Mouse (Mus musculus) lung, adult 10 weeks (tissue): Measurements from ENCODE around the gene Gm28042. TPM values are rescaled to one million over a fixed set of nuclear protein-coding genes. Genes with fewer than 3 reads are reported as not detected.

Experiments
- polyA plus RNA-seq: library from polyadenylated mRNA; stranded (reverse); fragments of 350-450 nt; fragmentation: Illumina TruSeq; extraction: RNeasy Lipid Tissue Mini Kit (QIAGEN cat#74804); gene quantifications from one replicate; pipeline ENCODE4 v1.2.3, GENCODE M21; 2014; ENCODE audit warnings: low read depth, low replicate concordance; ENCODE audit not compliant: insufficient read depth

Gm28042 gene
- 0.90 TPM for polyA plus RNA-seq

DNA sequence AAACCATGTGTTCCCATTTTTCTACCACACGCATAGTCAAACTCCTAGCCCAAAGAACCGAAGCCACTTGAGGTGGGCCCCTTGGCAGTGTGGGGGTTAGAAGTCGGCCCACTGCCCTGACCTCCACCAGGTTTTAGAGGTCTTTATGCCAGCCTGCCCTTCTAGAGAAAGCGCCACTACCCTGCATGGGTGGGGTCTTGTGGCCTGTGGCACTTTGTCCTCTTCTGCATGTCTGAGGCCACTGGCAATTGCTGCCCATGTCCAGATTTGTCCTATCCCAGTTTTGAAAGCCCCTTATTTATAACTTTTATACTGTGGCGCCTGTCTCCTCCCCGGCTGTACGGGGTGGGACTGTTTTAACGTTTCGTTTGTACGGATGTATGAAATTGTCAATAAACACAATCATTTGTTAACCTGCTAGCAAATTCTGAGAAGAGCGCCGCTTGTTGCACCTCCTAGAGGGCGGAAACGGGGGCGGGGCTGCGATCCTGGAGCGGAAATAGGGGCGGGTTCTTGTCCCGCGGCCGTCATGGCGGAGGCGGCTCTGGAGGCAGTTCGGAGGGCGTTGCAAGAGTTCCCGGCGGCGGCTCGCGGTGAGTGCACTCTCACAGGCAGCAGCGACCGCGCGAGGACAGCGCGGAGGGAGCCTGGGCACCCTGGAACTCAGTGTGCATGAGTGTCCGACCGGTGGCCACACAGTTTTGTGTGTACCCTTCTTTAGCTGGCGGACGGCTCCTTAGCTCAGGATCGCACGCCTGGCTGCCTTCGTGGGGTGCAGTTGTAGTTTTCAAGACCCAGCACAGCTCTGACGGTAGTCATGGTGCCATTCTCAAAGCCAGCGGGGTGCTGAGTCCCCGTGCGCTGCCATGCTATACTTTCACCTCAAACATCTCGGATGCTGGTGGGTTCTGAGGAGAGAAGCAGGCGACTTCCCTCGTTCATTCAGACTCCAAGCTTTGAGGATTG is at the start of gene Gm28042, which contains the start of gene Jmjd7:
Gene Gm28042 (plus strand): TSS at position 510 of the 966 bp plus-strand sequence.
Gene Jmjd7 (plus strand): TSS at position 500 of the 966 bp plus-strand sequence.

DNA sequence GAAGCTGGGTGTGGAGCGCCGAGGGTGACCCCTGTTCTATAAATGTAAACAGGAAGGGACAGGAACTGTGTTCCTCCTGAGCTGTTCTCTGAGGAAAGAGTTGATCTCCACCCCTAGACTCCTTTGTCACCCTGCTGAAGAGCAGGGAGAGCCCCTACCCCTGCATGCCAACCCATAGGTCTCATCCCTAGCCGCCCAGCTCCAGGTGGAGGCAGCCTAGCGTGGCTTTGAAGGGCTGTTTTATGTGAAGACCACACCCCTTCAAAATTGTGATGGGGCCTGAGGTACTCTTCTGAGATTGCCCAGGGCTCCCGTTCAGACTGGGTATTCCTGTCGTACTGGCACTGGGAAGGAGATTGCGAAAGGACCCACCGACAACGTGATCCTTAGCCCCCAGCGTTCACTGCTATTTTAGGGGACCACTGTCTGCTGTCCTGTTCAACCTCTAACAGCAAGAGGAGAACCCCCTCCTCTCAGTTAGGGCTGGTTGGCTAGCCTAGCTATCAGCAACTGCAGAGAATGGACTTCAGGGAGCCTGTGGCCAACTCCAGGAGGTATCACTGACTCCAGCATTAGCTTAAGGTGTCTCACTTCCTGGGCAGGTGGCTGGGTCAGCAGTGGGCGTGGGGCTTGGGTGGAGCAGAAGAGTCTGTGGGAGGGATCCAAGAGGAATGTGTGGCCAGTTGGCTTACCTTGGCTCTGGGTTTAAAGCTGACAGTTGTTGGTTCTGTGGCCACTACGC is 5.6 kb downstream of the Gm28042 start, which contains the start of gene Pla2g4b:
Gene Pla2g4b (plus strand): TSS at position 692 of the 742 bp plus-strand sequence.

Other genes with a start within 250 kb of the Gm28042 start
- gene Rpap1, start 240.0 kb upstream of the Gm28042 start, polyA plus RNA-seq, result 3.6 TPM
- gene Tyro3, start 229.8 kb upstream of the Gm28042 start, polyA plus RNA-seq, result 6.3 TPM
- gene Mga, start 130.3 kb upstream of the Gm28042 start, polyA plus RNA-seq, result 3.7 TPM
- gene Mapkbp1, start 54.8 kb upstream of the Gm28042 start, polyA plus RNA-seq, result 4.3 TPM
- gene Jmjd7, start within 50 bp of the Gm28042 start, polyA plus RNA-seq, result 6.3 TPM
- gene Pla2g4b, start 5.9 kb downstream of the Gm28042 start, polyA plus RNA-seq, result 0.72 TPM
- gene Ehd4, start 127.1 kb downstream of the Gm28042 start, polyA plus RNA-seq, result 163 TPM
- not detected for gene Pla2g4e, start 217.8 kb downstream of the Gm28042 start, polyA plus RNA-seq